Mouse (Mus musculus) hindbrain, postnatal 0 days (tissue): ENCODE results near the gene Nell2. TPM values are rescaled to one million over a fixed set of nuclear protein-coding genes. Genes with fewer than 3 reads are reported as not detected.
A peak's percentile ranks its signal among the peaks of the same experiment; 100 is the strongest.

ENCODE experiments used
- ATAC-seq: fragments of 200-750 bp; cut with Nextera tagmentation; 2 replicates; pipeline ENCODE4 v1.8.0; 2017; ENCODE audit warnings: mild to moderate bottlenecking, moderate TSS enrichment, moderate library complexity
- DNase-seq: peaks from one replicate; pipeline ENCODE4 v3.0.0-alpha.2; 2015; ENCODE audit warnings: low spot score
- H3K27ac ChIP-seq: fragments of 300-500 bp; sonication (generic); 2 replicates; pipeline ENCODE4 v1.5.1; 2014; ENCODE audit warnings: mild to moderate bottlenecking
- H3K27me3 ChIP-seq: fragments of 300-500 bp; sonication (generic); 2 replicates; pipeline ENCODE4 v1.6.1; 2014; ENCODE audit warnings: low read length, mixed read lengths; ENCODE audit not compliant: insufficient read depth
- H3K36me3 ChIP-seq: fragments of 300-500 bp; sonication (generic); 2 replicates; pipeline ENCODE4 v1.6.1; 2014; ENCODE audit warnings: low read length, mixed read lengths; ENCODE audit not compliant: insufficient read depth
- H3K4me1 ChIP-seq: fragments of 300-500 bp; sonication (generic); 2 replicates; pipeline ENCODE4 v1.6.1; 2014; ENCODE audit warnings: antibody characterized with exemption, low read length, mixed read lengths; ENCODE audit not compliant: insufficient read depth
- H3K4me2 ChIP-seq: fragments of 300-500 bp; sonication (generic); 2 replicates; pipeline ENCODE4 v1.6.1; 2014; ENCODE audit warnings: low read depth, mild to moderate bottlenecking, low read length, moderate library complexity, mixed read lengths
- H3K4me3 ChIP-seq: fragments of 300-500 bp; sonication (generic); 2 replicates; pipeline ENCODE4 v1.5.1; 2014; ENCODE audit warnings: low read length
- H3K9ac ChIP-seq: fragments of 300-500 bp; sonication (generic); replicated peaks from 2 replicates; pipeline ENCODE4 v1.6.1; 2014; ENCODE audit warnings: mild to moderate bottlenecking, low read length, moderate library complexity, mixed read lengths
- H3K9me3 ChIP-seq: fragments of 300-500 bp; sonication (generic); 2 replicates; pipeline ENCODE4 v1.6.1; 2016; ENCODE audit warnings: low read length, mixed read lengths
- CTCF ChIP-seq: IDR thresholded peaks from 2 replicates; pipeline ENCODE4 v1.5.1; 2016; ENCODE audit warnings: antibody characterized with exemption, control low read depth, low read depth
- WGBS: fragments of 180-500 bp; shearing (Covaris S2); extraction: QIAGEN DNeasy Blood & Tissue Kit; methylation state at CpG from one replicate; pipeline ENCODE4 v1.1.7; 2014; 5-methylcytosine and 5-hydroxymethylcytosine counted together
- polyA plus RNA-seq: library from polyadenylated mRNA; unstranded; fragments of >200 nt; fragmentation: Nextera tagmentation; extraction: Ambion mirVana; gene quantifications from 2 replicates; pipeline ENCODE4 v1.2.1, GENCODE M21; 2015
- total RNA-seq: library from RNA; depleted of rRNA; stranded (reverse); fragments of >200 nt; gene quantifications from 2 replicates; pipeline ENCODE4 v1.2.3, GENCODE M21; 2014; rRNA removed

The Nell2 gene
- total RNA-seq = 173 and 190 TPM in 2 replicates
- polyA plus RNA-seq = 135 and 148 TPM in 2 replicates

DNA sequence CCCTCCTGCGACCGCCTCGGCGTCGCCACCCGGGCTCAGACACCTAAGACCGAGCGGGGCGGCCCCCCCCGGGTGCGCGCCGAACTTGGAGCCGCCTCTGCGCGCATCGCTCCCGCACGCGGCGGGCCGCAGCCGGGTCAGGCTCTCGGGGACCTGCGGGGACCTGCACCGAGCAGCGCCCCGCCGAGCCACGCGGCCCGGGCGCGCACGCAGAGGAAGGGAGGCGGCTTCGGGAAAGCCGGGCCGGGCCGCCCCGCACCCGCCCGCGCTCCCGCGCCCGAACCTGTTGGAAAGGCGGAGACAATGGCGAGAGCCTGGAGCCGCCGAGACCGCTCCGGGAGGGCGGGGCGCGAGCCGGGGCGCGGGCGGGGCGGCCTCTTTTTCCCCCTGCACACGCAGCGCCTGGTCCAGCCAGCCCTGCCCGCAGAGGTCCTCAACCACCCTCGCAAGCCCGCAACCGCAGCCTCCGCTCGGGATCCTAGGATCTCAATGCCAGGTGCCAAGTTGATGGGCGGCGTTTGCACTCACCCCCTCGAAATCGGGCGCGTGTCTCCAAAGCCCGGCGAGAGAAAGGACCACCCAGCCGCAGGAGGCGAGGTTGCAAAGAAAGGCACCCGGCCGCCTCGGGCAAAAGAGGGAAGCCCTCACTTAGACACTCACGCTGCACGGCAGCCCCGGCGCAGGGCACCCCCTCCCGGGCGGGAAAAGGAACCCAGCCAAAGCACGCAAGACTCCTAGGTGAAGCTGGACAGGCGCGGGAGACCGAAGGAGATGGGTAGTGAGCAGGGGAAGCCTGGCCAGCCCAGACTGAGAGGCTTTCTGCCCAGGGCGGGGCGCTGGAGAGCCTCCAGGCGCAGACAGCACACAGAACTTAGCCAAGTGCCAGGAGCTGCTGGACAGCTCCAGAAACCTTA lies at the start of gene Nell2:
Nell2 (minus strand) TSS at position 612 of the 914 bp plus-strand sequence.
- under 1% methylated on average over 70 of the region's 95 CpGs for WGBS
- Histone ChIP-seq H3K4me3 (peak within 1 kb of the TSS; percentile 77), H3K36me3 (no peaks in the 10 kb centered on the region), H3K9ac (peak within 1 kb of the TSS; percentile 76), H3K4me1 (no peaks in the 10 kb centered on the region), H3K27me3 (no peaks in the 10 kb centered on the region), H3K4me2 (peak within 1 kb of the TSS; percentile 68), H3K27ac (peak within 1 kb of the TSS; percentile 86), H3K9me3 (no peaks in the 10 kb centered on the region)
- TF ChIP-seq CTCF = peak; percentile 57
- ATAC-seq = peak; percentile 88
- peak; percentile 85 for DNase-seq

DNA sequence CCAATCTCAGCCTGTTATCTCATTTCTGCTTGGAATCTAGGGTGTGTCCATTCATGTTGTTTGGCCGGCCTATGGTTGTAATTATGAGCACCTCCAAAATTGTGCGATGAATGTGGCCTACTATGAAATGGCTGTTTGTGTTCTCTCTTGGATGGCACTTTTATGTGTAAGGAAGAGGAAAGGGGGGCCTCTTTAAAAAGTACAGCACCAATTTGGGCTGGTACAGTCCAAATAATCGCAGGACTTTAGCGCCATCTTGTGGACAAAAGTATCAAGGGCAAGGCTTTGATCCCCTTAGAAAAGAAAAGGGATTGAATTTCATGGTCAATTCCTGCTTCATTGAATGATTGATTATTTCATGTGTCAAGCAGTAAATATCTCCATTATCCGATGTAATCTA lies 46.3 kb upstream of the Nell2 start:
- Histone ChIP-seq H3K4me3 (no peak overlapping the region), H3K36me3 (no peaks in the 10 kb centered on the region), H3K27ac (no peak overlapping the region), H3K27me3 (no peaks in the 10 kb centered on the region), H3K4me2 (peak overlapping the region; percentile 30; the same call in 1 of the 2 replicates), H3K9me3 (no peaks in the 10 kb centered on the region; the same call in 1 of the 2 replicates), H3K9ac (no peak overlapping the region), H3K4me1 (no peaks in the 10 kb centered on the region)
- DNase-seq (peak; percentile 94), ATAC-seq (0 out of 2 replicates have a peak, but pooled peaks have one; percentile 63)
- TF ChIP-seq CTCF = peak; percentile 87
- 17% methylated on average over 5 of the region's 5 CpGs for WGBS

DNA sequence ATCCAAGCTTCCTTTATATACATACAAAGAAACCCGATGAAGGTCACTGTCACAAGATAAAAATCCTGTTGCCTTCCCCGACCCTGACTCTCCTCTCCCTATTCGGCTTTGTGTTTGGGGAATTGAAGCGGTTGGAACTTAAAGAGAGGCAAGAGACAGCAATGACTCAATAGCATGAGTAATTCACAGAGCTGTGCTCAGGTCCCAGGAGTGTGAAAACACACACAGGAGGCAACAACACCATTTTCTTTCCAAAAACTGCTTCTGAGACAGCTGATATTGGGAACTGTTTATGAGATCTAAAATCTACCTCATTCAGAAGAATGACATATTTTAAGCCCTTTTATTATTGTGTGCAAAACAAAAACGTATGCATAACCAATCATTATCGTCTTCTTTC lies 41.2 kb upstream of the Nell2 start:
- DNase-seq (no peak), ATAC-seq (no peak)
- no peaks in the 10 kb centered on the region for H3K27me3 ChIP-seq
- H3K36me3 ChIP-seq = no peaks in the 10 kb centered on the region
- H3K9ac ChIP-seq = no peak overlapping the region
- no peak overlapping the region for H3K27ac ChIP-seq
- TF ChIP-seq CTCF = no peak
- H3K4me3 ChIP-seq = no peak overlapping the region
- 85% methylated on average over 6 of the region's 6 CpGs for WGBS
- no peaks in the 10 kb centered on the region; the same call in 1 of the 2 replicates for H3K9me3 ChIP-seq
- H3K4me2 ChIP-seq = no peak overlapping the region
- H3K4me1 ChIP-seq = no peaks in the 10 kb centered on the region

DNA sequence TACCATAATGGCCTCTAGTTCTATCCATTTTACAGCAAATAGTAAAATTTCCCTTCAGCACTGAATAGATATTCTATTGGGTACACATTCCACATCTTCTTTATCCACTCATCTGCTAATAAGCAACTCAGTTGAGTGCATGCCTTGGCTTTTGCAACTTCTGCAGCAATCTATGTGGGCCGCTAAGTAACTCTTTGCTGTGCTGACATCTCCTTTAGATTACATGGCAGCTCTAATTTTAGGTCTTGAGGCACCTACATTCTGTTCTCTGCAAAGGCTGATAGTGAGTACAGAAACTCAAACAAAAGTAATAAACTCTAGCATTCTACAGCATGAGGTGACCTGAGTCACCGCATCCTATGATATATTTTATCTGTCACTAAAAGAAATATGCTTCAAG lies 36.8 kb upstream of the Nell2 start:
- Histone ChIP-seq H3K4me1 (no peaks in the 10 kb centered on the region), H3K27me3 (no peaks in the 10 kb centered on the region), H3K9me3 (no peaks in the 10 kb centered on the region), H3K4me3 (no peak overlapping the region), H3K36me3 (no peaks in the 10 kb centered on the region), H3K9ac (no peak overlapping the region), H3K27ac (no peak overlapping the region), H3K4me2 (no peak overlapping the region)
- ATAC-seq = no peak
- 90% methylated on average over 2 of the region's 2 CpGs for WGBS
- TF ChIP-seq CTCF = no peak
- no peak for DNase-seq

DNA sequence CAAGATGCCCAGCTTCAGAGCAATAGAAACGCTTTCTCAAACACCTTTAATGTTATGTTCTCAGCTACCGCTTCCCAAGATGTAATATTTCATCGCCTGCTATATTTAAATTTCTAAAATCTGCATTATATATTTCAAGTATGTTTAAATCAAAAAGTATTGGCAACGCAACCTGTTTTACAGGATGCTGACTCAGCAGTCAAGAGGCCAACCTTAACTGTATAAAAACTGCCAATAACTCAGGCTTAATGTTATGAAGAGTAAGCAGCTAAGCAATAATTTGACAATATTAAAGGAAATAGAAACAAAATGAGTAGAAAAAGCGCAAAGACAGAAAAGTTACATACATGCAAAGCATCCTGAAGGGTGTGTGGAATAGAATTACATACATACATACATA lies 32.9 kb upstream of the Nell2 start:
- Histone ChIP-seq H3K27ac (no peak overlapping the region), H3K36me3 (no peaks in the 10 kb centered on the region), H3K4me2 (no peak overlapping the region), H3K4me1 (no peaks in the 10 kb centered on the region), H3K9me3 (no peaks in the 10 kb centered on the region), H3K27me3 (no peaks in the 10 kb centered on the region), H3K9ac (no peak overlapping the region), H3K4me3 (no peak overlapping the region)
- ATAC-seq (no peak), DNase-seq (no peak)
- no peak for TF ChIP-seq CTCF
- WGBS = 92% methylated on average over 5 of the region's 5 CpGs

DNA sequence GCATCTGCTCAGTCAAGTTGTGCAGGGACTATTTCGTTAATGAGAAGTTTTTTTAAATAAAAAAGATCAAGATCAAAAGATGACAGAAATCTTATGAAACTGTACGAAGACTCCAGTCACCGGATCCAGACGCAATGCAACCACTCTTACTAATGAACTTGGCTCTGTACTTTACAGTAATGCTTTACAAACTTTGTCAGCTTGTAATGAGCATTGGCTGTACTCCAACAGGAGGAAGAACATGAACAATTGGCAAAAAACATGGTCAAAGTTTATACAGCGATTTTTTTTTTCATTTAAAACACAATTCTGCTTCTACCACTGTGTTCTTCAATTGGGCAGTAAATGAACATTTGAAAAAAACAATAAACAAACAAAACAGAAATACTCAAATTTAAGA lies 21.7 kb upstream of the Nell2 start:
- Histone ChIP-seq H3K4me1 (no peaks in the 10 kb centered on the region), H3K9ac (no peak overlapping the region), H3K27ac (no peak overlapping the region), H3K27me3 (no peaks in the 10 kb centered on the region), H3K4me3 (no peak overlapping the region), H3K4me2 (no peak overlapping the region), H3K36me3 (no peaks in the 10 kb centered on the region), H3K9me3 (no peaks in the 10 kb centered on the region)
- no peak for ATAC-seq
- 74% methylated on average over 5 of the region's 5 CpGs for WGBS
- no peak for TF ChIP-seq CTCF
- DNase-seq = no peak

DNA sequence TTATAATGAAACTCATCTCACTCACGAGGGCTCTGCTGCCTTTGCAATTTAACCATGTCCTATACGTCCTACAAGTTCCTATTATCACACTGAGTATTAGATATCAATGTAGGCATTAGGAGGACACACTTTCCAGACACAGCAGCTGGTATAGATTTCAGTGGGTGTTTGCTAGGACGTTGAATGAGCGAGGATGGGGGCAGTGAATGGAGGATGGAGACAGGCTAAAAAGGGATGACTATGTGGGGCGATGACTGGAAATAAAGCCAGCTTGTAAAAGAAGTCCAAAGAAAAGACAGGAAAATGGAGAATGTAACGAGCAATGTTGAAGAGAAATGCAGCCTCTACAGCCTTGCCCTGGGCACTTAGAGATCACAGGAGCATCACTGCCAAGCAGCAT lies 14.3 kb upstream of the Nell2 start:
- 79% methylated on average over 6 of the region's 6 CpGs for WGBS

More for the DNA sequence above, 14.3 kb upstream of the Nell2 start:
- Histone ChIP-seq H3K4me3 (no peak overlapping the region), H3K9me3 (no peaks in the 10 kb centered on the region), H3K27ac (no peak overlapping the region), H3K27me3 (no peaks in the 10 kb centered on the region), H3K4me1 (no peaks in the 10 kb centered on the region), H3K36me3 (no peaks in the 10 kb centered on the region), H3K9ac (no peak overlapping the region), H3K4me2 (no peak overlapping the region)
- no peak for DNase-seq
- TF ChIP-seq CTCF = no peak
- no peak for ATAC-seq
